Mouse (Mus musculus): ENCODE data around the gene Phf13.
"Not testable (repeated sequence)": the region's sequence is repeated elsewhere in the genome, so short reads cannot be mapped to it uniquely, and the experiment has no call there.

Phf13 gene

GRCm38 (mm10) chr4:151996173-151996950, at the start of gene Phf13:
TSS of gene Phf13 (minus strand) at chr4:151996258.
- peak; percentile 98 to 100 for DNase-seq

GRCm38 (mm10) chr4:152044609-152045008, 48.6 kb upstream of the Phf13 start:
- no peak for DNase-seq

GRCm38 (mm10) chr4:152043171-152043570, 47.1 kb upstream of the Phf13 start:
- DNase-seq, result no peak

DNA sequence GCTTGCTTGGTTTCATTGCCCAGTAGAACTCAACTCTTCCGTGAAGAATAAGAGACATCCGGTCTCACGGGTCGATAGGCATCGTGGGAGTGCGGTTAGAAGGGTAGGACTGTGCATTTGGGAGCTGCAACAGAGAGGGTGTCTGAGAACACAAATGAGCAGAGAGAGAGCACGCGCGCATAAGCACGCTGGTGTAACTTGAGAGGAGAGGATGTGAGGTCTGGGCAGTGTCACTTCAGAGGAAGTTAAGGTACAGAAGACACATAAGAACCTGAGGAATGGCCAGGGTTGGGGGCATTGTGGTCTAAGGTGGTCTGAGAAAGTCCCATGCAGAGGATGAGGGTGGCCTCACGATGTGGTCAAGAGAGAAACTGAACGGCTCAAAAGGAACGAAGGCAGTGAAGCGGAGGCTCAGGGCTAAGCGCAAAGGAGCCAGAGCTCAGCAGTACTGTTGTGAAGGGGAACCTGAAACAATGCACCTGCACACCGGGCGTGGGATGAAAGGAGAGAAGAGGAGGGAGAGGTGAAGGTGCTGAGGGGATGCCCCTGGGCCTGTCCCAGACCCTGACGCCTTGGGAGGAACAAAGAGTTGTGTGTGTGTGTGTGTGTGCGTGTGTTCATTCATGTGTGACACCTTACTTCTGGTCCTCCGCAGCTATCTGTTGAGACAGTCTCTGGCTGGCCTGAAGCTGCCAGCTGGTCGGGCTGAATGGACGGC, 46.0 kb upstream of the Phf13 start:
- no peak for DNase-seq

DNA sequence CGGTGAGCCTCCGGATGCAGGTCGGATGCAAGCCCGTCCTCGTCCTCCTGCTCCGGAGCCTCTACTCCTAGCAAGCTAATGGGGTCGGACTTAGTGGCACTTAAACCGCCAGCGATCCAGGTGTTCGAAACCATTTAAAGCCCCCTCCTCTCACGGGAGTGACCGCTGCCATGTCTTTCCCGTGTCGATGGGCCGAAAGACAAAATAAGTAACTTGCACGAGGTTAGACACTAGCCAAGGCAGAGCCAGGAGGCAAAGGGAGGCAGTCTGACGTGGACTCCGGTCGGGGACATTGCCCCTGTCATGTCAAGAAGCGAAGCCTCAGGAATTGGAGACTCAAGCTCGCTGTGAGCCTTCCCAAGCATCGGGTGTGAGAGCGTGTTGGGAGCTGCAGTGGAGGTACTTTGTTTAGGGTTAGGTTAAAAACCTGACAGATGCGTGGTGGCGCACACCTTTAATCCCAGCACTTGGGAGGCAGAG, 43.8 kb upstream of the Phf13 start:
- no peak for DNase-seq

- peak; percentile 89 to 97 for DNase-seq
Observed at GRCm38 (mm10) chr4:152038985-152039830, 43.1 kb upstream of the Phf13 start, which contains the start of gene Nol9. TSS of gene Nol9 (plus strand) at chr4:152039321.

DNA sequence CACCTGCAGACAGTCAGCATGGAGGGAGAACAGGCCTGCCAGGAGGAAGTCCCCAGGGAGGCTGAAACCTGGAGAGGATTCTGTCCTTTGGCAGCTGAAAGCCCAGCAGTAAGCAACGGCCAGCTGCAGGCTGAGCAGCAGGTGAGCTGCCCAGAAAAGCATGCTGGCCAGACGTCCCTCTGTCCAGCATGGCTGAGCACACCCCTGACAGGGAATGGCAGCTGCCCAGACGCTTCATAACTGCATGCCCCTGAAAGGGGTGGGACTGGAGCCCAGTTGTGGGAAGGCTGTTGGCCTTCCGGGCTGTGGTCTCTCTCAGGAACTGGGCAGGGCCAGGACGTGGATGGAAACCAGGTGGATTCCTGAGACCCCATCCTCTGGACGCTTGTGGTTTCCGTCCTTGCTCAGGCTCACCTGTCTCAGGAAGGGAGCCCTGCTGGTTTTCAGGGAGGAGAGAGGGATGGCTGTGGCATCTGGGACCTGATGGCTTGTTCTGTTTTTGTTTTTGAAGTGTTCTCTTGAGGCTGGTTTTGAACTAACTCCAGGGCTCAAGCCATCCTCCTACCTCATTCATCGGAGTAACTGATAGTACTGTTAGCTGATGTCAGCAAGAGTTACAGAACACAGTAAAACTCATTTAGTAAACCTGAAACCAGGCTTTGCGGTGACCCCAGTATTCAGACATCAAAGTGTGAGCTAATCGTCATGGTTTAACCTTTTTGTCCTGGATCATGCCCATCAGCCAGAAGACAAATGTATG, 42.3 kb upstream of the Phf13 start, which contains the start of gene Tas1r1:
TSS of gene Tas1r1 (minus strand) at position 344 of the 760 bp plus-strand sequence.
- no peak for DNase-seq

DNA sequence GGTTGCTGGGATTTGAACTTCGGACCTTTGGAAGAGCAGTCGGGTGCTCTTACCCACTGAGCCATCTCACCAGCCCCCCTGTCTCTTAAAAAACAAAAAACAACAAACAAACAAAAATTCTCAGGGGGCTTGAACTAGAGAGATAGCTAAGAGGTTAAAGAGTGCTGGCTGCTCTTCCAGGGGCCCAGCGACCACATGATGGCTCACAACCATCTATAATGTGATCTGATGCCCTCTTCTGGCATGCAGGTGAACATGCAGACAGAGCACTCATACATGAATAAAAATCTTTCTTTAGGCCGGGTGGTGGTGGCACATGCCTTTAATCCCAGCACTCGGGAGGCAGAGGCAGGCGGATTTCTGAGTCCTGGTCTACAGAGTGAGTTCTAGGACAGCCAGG, 40.4 kb upstream of the Phf13 start:
- DNase-seq, result not testable (repeated sequence)

DNA sequence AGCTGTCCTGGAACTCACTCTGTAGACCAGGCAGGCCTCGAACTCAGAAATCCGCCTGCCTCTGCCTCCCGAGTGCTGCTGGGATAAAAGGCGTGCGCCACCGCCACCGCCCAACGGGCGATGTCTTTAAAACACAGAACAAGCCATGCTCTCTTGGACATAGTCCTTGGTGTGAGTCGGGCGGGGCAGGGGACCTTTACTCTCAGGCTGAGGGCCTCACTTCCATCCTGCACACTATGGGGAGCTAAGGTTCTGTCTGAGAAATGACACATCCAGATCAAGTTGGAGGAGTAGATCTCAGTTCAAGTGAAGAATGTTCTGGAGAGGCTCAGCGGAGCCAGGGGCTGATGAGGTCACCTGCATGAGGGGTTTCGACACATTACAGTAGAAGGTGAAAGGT, 36.9 kb upstream of the Phf13 start:
- DNase-seq, result no peak

DNA sequence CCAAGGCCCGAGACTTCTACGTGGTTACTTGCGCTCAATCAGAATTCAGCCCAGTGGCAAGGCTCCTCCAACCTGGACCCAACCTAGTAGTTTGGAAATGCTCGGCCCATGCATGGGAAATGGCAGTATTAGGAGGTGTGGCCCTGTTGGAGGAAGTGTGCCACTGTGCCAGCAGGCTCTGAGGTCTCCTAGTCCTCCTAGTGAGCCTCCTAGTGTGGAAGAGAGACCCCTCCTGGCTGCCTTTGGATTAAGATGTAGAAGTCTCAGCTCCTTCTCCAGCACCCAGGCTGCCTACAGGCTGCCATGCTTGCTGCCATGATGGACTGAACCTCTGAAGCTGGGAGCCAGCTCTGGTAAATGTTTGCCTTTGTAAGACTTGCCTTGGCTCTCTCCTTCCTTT, 33.9 kb upstream of the Phf13 start:
- DNase-seq, result no peak

DNA sequence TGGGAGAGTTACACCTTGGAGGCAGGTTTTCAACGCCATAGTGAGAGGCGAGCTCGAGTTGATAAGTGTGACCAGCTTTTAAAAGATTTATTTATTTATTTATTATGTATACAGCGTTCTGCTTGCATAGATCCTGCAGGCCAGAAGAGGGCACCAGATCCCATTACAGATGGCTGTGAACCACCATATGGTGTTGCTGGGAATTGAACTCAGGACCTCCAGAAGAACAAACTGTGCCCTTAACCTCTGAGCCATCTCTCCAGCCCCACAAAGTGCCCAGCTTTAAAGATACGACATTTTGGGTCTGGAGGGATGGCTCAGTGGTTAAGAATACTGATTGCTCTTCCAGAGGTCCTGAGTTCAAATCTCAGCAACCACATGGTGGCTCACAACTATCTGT, 33.0 kb upstream of the Phf13 start:
- peak in 1 of 2 experiments; percentile 41 for DNase-seq

DNA sequence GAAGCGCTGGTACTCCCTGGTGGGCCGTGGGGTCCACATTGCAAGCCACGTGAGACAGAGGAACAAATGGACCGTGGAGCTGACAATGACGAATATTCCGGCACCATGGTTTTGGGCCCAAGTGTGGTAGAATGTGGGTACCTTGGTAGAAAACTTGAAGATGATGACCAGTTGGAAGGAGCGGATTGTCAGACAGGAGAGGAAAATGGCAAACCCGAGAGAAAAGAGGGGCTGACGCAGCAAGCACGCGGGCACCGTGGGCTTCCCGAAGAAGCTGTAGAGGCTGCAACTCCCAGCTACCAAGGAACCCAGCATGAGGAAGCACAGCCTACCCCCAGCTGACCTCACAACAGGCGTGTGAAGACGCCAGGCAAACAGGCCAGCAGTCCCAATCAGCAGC, 32.4 kb upstream of the Phf13 start:
- DNase-seq, result no peak

DNA sequence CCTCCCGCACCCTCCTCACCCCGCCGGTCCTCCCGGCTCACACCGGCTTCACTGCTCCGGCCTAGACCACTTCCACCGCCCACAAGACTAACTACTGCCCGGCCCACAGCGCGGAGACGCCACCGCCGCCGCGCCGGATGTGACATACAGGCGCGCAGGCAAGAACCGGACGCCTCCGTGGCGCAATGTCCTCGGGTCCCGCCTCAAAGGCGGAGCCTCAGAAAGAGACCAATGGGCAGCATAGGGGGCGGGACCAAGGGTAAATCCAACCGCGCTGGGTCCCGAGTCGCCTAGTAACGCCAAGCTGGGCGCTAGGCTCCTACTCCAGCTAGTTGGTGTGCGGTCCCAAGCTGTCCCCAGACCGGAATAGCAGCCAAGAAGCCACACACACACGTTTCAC, 31.5 kb upstream of the Phf13 start, which contains the start of gene Zbtb48:
TSS of gene Zbtb48 (minus strand) at position 148 of the 400 bp plus-strand sequence.
- DNase-seq, result peak; percentile 96 to 99

DNA sequence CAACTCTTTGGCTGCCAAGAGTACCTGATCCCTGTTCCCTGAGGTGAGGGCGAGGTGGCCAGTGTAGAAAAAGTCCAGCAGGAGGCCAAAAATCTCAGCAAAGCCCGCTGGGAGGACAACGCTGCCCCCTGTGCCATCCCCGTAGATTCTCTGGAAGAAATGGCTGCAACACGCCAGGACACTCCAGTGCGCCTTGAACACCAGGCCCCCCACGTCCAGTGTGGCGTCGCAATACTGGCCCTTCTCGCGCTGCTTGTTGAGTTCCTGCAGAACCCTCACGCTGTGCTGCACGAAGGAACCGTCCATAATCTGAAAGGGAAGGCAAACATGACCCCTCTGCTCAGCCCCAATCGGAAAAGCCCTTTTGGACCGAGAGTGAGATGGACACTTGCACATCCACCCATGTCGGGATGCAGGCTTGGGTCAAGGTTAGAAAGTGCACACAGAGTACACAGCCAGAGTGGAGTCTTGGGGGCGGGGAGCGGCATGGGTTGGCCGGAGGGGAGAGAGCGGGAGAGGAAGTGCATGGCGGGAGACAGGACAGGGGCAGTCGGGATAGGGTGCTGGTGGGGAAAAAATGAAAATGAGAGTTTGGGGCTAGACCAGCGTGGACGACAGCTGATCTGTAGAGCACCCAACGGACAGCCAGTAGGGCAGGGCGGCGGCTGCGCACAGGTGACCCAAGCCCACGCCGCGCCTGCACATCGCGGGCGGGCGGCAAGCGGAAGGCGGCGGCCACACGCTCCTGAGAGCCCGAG, 30.9 kb upstream of the Phf13 start:
- DNase-seq, result no peak

DNA sequence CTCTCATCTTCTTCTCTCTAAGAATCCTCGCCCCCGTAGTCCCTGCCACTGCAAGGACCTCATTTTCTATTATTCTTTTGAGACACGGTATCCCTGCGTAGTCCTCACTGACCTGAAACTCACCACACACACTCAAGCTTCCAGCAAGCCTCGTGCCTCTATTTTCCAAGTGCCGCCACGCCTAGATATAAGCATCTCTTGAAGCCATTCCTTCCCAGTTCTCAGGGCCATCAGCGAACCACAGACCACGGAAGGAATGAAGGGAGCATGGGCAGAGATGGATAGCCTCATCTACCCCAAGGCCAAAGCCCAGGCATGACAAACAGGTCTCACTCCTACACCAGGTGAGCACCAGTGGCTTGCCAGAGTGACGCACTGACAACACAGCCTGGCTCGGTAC, 28.5 kb upstream of the Phf13 start:
- DNase-seq, result no peak

- no peak for DNase-seq
Observed at GRCm38 (mm10) chr4:152022506-152022905, 26.4 kb upstream of the Phf13 start.

DNA sequence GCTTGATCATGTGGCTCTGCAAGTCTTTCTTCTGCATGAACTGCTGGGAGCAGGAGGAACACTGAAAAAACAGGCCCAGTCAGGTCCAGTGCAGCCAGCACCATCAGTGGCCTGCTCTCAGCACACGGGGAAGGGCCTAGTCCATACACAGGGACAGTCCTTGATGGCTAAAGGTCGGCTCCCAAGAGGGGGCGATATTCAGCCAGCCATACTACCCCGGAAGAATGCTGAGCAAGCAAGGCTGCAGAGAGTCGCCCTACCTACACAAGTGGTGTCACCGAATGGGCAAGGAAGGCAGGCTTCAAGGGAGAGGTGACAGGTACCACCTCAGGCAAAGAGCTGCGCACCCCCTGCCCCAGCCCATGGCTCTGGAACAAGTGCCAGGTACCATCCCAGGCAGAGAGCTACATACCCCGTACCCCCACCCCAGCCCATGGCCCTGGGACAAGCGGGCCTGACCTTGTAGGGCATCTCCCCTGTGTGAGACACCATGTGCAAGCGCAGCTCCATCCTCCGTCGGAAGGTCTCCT, 25.6 kb upstream of the Phf13 start:
- DNase-seq, result no peak

- no peak for DNase-seq
Observed at GRCm38 (mm10) chr4:152020024-152020423, 24.0 kb upstream of the Phf13 start.

- no peak for DNase-seq
Observed at GRCm38 (mm10) chr4:152019073-152019472, 23.0 kb upstream of the Phf13 start.

DNA sequence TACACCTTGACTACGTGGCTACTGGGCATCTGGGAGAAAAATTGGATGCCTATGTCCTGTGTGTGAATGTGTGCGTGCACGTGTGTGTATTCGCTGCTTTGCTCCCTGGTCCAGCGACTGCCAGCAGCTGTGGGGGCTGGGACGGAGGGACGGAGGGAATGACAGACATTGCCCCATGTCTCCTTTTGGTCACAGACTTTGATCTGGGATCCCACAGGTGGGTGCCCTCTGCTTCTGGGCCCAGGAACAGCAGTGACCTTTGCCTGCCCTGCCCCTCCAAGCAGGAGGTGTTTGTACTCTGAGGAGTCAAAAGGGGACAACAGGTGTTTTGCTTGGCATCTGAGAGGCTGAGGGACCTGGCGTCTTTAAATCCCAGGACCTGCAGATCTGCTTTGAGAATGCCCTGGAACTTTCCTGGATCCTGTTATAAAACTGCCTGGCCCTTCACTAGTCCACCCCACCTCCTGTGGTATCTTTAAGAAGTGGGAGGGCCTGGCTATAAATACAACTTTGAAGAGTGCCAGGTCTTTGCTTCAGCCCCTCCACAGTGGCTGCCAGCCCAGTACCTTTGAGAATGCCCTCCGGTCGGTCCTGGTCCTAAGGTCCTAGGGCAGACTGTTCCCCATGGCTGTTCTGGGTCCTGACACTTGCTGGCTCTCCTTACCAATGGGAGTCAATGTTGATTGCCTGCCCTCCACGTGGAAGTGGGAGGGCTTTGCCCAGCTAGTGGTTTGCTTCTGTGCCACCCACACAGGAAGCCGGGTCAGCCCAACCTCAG, 17.2 kb upstream of the Phf13 start:
- DNase-seq, result no peak
